Mouse (Mus musculus) cerebellum, postnatal 36 days (tissue): ENCODE results near the gene Tenm2.

Source experiments
- DNase-seq, 2 experiments: peaks; one replicate each; pipeline ENCODE4 v3.0.0; 2021 to 2022; ENCODE audit warnings: mixed read lengths in 2 of 2

The Tenm2 gene

DNA sequence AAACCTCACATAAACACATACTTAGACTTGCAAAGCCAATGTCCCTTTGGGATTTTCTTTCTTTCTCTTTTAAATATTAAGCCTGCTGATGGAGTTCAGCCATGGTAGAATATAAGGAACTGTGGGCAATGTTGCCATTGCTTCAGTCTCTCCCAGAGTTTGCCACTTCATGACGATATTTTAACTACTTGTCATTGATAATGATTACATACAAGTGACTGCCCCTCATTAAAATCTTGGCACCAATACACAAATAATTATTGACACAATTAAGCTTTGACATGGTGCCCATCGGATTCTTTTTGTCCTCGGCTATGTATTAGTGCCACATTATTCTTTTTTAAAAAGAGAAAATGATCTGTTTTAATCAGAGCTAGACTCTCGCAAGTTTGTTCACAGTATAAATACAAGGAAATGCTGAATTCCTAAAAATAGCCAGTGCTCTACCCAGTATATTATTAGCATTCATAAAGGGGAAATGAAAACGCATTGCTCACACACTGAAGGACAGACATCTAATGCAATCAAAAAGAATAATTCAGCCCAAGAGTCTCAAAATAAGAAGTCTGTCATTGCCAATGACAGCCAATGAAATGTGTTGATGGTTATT lies 158.7 kb downstream of the Tenm2 start:
- DNase-seq, result no peak

- DNase-seq, result no peak
Observed at GRCm38 (mm10) chr11:37075349-37075748, 160.4 kb downstream of the Tenm2 start.

GRCm38 (mm10) chr11:37065459-37065858 lies 170.3 kb downstream of the Tenm2 start:
- DNase-seq, result no peak

DNA sequence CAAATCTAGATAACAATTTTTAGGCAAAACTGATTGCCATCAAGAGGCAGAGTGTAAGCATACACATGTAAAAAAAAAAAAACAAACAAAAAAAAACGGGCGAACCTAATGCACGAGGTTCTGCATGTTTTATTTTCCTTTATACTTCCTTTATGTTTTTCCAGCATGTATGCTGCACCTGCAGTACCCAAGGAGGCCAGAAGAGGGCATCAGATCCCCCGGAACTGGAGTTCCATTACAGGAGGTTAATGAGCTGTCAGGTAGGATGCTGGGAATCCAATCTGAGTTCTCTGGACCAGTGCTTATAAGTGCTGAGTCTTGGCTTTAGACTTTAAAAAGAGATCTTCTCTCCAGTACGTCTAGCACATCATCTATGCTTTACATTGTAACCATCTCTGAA lies 189.1 kb downstream of the Tenm2 start:
- peak; percentile 12 to 14 for DNase-seq

GRCm38 (mm10) chr11:37041259-37041658 lies 194.5 kb downstream of the Tenm2 start:
- no peak for DNase-seq

- DNase-seq, result no peak
Observed at GRCm38 (mm10) chr11:37039283-37039682, 196.5 kb downstream of the Tenm2 start.

GRCm38 (mm10) chr11:37031305-37032055 lies 204.3 kb downstream of the Tenm2 start:
- DNase-seq, result no peak

DNA sequence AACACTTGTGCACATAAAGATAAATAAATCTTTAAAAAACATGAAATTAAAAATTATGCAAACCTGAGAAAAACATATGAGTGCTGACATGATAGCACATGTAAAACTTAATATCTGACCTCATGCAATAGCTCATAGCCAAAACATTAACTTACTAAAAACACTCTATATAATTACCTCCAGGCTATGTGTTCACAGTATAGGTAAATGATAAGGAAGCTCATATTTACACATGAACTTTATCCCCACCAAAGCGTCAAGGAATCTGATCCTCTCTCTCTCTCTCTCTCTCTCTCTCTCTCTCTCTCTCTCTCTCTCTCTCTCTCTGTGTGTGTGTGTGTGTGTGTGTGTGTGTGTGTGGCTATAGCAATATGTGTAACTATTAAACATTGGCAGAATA lies 223.9 kb downstream of the Tenm2 start:
- no peak for DNase-seq

DNA sequence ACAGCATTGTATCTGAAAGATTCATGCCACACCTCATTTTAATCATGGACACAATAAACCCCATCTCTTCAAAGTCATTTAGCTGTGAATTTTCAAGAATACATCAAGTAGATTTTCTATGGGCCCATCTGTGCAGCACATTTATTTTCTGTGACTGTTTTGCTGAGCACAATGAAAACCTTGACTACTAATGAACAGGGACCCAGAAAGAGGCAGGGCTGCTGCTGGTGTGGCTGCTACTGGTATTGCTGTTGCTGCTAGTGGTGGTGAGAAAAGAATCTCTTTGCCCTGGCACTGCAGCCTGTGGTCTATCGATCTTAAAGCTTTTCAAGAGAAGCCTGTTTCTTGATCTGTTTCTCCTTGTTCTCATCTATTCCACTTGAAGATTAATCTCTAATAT lies 226.5 kb downstream of the Tenm2 start:
- no peak for DNase-seq

GRCm38 (mm10) chr11:36997668-36998067 lies 238.1 kb downstream of the Tenm2 start:
- no peak for DNase-seq

- no peak for DNase-seq
Observed at GRCm38 (mm10) chr11:36990895-36991294, 244.9 kb downstream of the Tenm2 start.

GRCm38 (mm10) chr11:36988776-36989565 lies 246.8 kb downstream of the Tenm2 start:
- peak; percentile 2 to 5 for DNase-seq

- no peak for DNase-seq
Observed at GRCm38 (mm10) chr11:36974142-36974541, 261.6 kb downstream of the Tenm2 start.

GRCm38 (mm10) chr11:36958102-36958501 lies 277.7 kb downstream of the Tenm2 start:
- no peak for DNase-seq

GRCm38 (mm10) chr11:36941429-36941828 lies 294.3 kb downstream of the Tenm2 start:
- no peak for DNase-seq

DNA sequence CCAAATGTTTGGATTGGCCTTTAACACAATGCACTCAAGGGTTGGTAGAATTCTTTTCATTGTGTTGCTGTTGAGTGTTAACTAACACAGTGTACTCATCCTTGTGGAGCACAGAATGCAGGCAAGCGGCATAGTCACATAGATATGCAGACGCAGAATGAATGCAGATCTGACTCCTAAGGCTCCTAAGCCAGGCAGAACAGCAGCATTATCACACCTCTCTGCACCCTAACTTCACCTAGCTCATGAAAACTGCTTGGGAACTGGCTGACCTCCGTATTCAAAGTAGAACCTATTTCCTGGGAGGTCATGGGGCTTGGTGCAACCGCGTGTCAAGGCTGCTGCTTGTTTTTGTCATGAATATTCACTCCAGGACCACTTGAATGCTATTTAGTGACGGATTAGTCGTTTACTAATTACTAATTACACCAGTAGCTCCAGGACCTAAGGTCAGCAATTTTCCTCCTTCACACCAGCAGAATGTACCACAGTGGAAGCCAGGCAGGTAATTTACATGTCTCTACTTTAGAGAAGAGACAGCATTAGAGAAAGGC lies 295.1 kb downstream of the Tenm2 start:
- DNase-seq, result no peak

DNA sequence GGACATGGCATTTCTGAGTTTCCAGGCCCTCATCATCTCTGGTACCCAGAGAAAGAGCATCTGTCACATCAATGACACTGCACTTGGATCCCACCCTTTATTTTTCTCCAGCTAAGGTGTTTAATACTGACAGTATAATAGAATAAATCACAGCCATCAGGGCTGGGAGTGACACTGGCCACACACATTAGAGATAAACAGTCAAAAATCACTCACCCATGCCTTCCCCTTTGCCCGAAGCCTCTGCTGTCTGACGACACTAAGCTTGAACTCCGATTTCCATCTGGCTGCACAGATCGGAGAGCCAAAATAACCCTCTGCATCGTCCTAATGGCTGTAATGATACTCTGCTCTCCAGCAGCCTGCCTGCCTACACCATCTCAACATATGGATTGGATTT lies 305.9 kb downstream of the Tenm2 start:
- no peak for DNase-seq

DNA sequence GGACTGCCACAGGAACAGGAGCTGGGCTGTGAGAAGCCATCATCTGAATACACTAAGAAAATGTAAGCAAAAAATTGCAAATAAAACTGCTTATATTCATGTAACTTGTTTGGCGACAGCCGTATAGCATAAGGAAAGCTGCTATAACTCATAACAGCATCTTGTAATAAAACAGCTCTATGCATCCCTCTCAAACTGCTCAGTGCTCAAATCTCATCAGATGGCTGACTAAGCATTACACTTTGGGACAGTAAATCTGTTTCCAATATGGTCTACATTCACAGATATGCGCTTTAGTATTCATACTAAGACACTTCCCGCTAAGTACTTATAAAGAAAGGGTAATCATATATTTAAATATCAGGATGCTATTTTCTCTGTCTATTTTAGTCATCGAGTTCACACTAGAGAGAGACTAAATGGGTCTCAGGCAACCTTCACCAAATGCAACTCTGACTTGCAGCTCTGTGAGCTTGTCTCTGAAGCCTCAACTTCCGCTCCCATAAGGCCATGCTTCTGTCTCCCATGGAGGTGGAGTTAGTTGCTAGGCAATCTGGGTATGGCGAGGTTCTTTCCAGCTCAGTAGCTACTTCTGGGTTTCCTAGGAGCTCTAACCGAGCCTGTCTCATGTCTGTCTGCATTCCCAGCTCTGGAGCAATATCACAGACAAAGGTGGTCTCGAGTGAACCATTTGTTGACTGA lies 308.9 kb downstream of the Tenm2 start:
- no peak for DNase-seq

DNA sequence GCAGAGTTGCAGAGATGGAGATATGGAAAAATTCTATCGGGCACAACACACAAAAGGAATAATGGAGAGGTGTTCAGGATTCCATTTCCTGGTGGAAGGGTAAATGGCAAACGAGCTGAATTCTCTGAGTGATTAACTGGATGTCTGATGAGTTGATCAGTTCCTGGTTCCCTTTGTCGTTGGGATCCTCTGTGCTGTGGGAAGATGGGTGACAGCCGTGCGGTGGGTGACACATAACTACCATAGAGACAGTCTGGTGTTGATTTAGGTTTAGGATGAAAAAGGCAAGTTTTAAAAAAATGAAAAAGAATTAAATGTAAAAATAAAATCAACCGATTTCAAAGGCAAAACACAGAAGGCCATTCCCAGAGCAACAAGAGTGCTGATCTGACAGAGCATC lies 316.5 kb downstream of the Tenm2 start:
- DNase-seq, result no peak

DNA sequence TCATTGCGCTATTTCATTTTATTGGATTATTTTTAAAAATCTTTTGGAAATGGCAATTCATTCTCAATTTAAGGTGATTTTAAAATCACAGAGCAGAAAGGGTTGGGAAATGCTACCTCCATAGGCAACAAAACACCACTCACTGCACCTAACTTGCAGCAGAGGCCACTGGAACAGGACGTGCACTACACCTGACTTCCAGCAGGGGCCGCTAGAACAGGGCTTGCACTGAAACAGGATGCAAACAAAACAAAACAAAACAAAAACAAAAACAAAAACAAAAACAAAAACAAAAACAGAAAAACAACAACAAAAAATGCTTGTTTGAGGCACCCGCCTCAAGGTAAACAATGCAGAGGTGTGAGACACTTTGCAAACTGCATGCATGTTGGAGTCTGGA lies 324.4 kb downstream of the Tenm2 start:
- DNase-seq, result peak; percentile 6 to 11

GRCm38 (mm10) chr11:36909036-36909435 lies 326.7 kb downstream of the Tenm2 start:
- DNase-seq, result no peak

DNA sequence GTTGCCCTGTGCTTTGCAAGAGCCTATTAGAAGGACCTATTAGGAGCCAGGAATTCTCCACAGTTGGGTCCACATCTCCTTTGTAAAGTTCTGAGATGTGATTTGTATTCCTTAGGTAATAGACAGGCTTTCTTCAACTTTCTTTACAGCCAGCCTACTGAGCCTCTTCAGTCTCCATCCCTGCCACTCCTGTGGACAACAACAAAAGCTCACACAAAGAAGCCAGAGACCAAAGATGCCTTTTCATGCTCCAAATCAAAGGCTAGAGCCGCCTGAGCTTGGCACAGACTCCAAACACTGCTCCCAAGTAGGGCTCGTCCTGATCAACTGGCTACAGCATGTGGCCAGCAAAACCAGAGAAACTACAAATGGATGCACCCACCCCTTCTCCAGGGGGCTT lies 333.5 kb downstream of the Tenm2 start:
- DNase-seq, result no peak

DNA sequence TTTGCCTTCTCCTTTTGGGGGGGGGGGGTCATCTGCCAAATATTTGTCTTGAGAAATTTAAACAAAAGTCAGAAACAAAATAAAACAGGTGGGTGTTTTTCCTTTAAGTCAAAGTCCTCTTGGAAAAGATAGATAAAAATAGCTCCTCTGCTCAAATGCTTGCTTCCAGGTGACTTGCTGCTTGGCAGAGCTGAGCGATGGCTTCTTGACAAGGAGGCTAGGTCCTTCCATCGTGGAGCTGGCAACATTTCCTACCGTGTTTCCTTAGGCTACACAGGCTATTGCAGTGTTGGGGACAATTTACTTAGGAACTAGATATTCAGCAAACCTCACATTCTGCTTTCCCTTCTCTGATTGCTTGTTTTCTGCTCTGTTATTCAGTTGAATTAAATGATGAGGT lies 342.7 kb downstream of the Tenm2 start:
- DNase-seq, result peak; percentile 69 to 71
